Mouse (Mus musculus) forebrain, postnatal 0 days (tissue): ENCODE data around the gene Daw1. TPM values are rescaled to one million over a fixed set of nuclear protein-coding genes. Genes with fewer than 3 reads are reported as not detected.

Experiments
- ATAC-seq: fragments of 200-750 bp; cut with Nextera tagmentation; 2 replicates; pipeline ENCODE4 v1.8.0; 2017; ENCODE audit warnings: mild to moderate bottlenecking, moderate library complexity
- DNase-seq: peaks from one replicate; pipeline ENCODE4 v3.0.0-alpha.2; 2015
- H3K27ac ChIP-seq: fragments of 300-500 bp; sonication (generic); 2 replicates; pipeline ENCODE4 v1.5.1; 2014; ENCODE audit warnings: low read depth, mild to moderate bottlenecking, antibody characterized with exemption, low read length, moderate library complexity, mixed read lengths
- H3K27me3 ChIP-seq: fragments of 300-500 bp; sonication (generic); 2 replicates; pipeline ENCODE4 v1.6.1; 2014; ENCODE audit warnings: mild to moderate bottlenecking, low read length, mixed read lengths; ENCODE audit not compliant: insufficient read depth
- H3K36me3 ChIP-seq: fragments of 300-500 bp; sonication (generic); 2 replicates; pipeline ENCODE4 v1.6.1; 2014; ENCODE audit warnings: mild to moderate bottlenecking, moderate library complexity; ENCODE audit not compliant: insufficient read depth
- H3K4me1 ChIP-seq: fragments of 300-500 bp; sonication (generic); 2 replicates; pipeline ENCODE4 v1.6.1; 2014; ENCODE audit warnings: antibody characterized with exemption; ENCODE audit not compliant: insufficient read depth
- H3K4me2 ChIP-seq: fragments of 300-500 bp; sonication (generic); 2 replicates; pipeline ENCODE4 v1.6.1; 2014; ENCODE audit warnings: low read depth, mild to moderate bottlenecking, moderate library complexity
- H3K4me3 ChIP-seq: fragments of 300-500 bp; sonication (generic); 2 replicates; pipeline ENCODE4 v1.5.1; 2014; ENCODE audit warnings: low read depth, low read length, mixed read lengths
- H3K9ac ChIP-seq: fragments of 300-500 bp; sonication (generic); 2 replicates; pipeline ENCODE4 v1.6.1; 2014; ENCODE audit warnings: mild to moderate bottlenecking
- H3K9me3 ChIP-seq: fragments of 300-500 bp; sonication (generic); 2 replicates; pipeline ENCODE4 v1.6.1; 2016; ENCODE audit warnings: low read length
- CTCF ChIP-seq: sonication (generic); IDR thresholded peaks from 2 replicates; pipeline ENCODE4 v1.5.1; 2016; ENCODE audit warnings: antibody characterized with exemption, control low read depth, low read depth
- WGBS: fragments of 180-500 bp; shearing (Covaris S2); extraction: QIAGEN DNeasy Blood & Tissue Kit; methylation state at CpG from one replicate; pipeline ENCODE4 v1.1.7; 2014; 5-methylcytosine and 5-hydroxymethylcytosine counted together
- polyA plus RNA-seq: library from polyadenylated mRNA; unstranded; fragments of >200 nt; fragmentation: Nextera tagmentation; extraction: Ambion mirVana; gene quantifications from 2 replicates; pipeline ENCODE4 v1.2.1, GENCODE M21; 2015
- total RNA-seq: library from RNA; depleted of rRNA; stranded (reverse); fragments of >200 nt; gene quantifications from 2 replicates; pipeline ENCODE4 v1.2.3, GENCODE M21; 2014

Daw1 gene
- total and polyA plus RNA-seq, 2 experiments from 2014 or later, result 1.6 to 2.0 TPM

DNA sequence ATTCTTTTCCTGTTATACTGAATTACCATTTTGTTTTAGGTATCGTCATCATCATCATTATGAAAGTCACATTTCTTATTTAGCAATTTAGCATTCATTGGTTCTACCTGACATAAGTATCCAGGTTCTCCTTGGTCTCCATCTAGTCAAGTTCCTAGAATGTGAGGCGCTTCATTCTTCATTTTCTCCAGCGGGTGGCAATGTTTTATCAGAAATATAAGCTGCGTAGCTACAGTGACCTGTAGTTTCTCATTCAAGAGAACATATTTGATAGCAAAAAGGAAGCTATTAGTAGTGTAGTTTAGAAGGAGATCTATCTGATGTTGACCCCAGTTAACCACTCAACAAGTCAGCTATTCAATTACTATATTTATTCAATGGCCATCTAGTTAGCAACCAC, 21.9 kb downstream of the Daw1 start:
- Histone ChIP-seq H3K4me3 (no peak overlapping the region), H3K27ac (no peak overlapping the region), H3K9me3 (no peaks in the 10 kb centered on the region), H3K27me3 (no peaks in the 10 kb centered on the region), H3K9ac (no peak overlapping the region), H3K36me3 (no peaks in the 10 kb centered on the region), H3K4me1 (no peaks in the 10 kb centered on the region), H3K4me2 (no peak overlapping the region)
- TF ChIP-seq CTCF, result peak; percentile 72
- ATAC-seq (peak; percentile 75), DNase-seq (peak; percentile 77)
- 66% methylated on average over 4 of the region's 4 CpGs for WGBS

DNA sequence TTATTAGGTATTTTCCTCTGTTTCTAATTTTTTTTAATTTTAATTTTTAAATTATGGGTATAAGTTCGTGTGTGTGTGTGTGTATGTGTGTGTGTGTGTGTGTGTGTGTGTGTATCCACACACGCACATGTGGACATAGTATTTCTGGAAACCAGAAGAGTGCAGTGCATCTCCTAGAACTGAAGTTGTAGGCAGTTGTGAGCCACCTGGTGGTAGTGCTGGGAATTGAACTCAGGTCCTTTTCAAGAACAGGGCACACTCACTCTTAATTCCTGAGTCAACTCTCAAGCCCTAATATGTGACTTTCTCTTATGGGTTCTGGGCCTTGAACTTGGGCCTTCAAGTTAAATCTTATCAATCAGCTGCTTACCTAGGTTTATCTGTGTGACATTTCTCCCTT, 27.6 kb downstream of the Daw1 start:
- no peak overlapping the region for H3K9ac ChIP-seq
- no peaks in the 10 kb centered on the region for H3K9me3 ChIP-seq
- WGBS, result 51% methylated on average over 2 of the region's 2 CpGs
- H3K27ac ChIP-seq, result no peak overlapping the region
- no peaks in the 10 kb centered on the region for H3K27me3 ChIP-seq
- peak; percentile 75 for TF ChIP-seq CTCF
- ATAC-seq (no peak), DNase-seq (peak; percentile 41)
- H3K36me3 ChIP-seq, result no peaks in the 10 kb centered on the region
- no peak overlapping the region for H3K4me2 ChIP-seq
- H3K4me1 ChIP-seq, result no peaks in the 10 kb centered on the region
- H3K4me3 ChIP-seq, result no peak overlapping the region

DNA sequence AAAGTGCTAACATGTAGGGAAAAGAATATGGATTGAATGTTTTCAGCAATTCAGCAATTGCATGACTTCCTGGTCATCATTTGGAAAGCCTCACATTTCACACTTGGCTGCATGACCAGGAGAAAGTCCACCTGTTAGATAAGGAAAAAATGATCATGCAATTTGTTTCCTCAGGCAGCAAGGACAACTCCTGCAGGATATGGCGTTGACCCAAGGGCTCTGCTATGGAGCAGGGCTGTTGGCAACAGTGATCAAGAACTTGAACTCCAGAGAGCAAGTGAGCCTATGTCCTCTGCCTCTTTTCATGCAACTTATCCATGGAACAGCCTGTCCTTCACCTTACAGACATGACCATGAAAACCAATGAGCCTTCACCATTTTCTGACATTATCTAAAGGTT, 50.4 kb downstream of the Daw1 start:
- no peaks in the 10 kb centered on the region for H3K27me3 ChIP-seq
- TF ChIP-seq CTCF, result no peak
- H3K4me1 ChIP-seq, result no peaks in the 10 kb centered on the region
- no peak overlapping the region for H3K9ac ChIP-seq
- WGBS, result 78% methylated on average over 1 of the region's 1 CpGs
- H3K4me3 ChIP-seq, result no peak overlapping the region
- no peaks in the 10 kb centered on the region for H3K36me3 ChIP-seq
- no peaks in the 10 kb centered on the region for H3K9me3 ChIP-seq
- H3K27ac ChIP-seq, result no peak overlapping the region
- H3K4me2 ChIP-seq, result no peak overlapping the region
- no peak for DNase-seq
- ATAC-seq, result no peak

DNA sequence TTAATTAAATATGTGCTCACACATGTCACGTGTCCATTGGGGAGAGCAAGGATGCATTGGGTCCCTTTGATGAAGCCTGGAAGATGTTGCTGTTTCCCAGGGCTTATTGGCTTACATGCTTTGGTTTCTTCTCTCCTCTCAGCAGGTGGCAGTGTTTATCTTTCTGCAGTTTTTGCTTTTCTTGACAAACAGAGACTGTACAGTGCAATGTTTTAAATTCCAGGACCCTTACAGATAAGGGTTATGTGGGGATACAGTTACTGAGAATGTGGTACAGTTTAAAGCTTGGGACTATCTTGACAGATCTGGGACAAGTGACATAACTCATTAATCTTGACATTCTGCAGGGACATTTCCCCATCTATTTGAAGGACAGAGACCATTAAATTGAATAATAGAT, 58.7 kb downstream of the Daw1 start:
- WGBS, result 44% methylated on average over 1 of the region's 1 CpGs
- no peaks in the 10 kb centered on the region for H3K4me1 ChIP-seq
- ATAC-seq, result peak; percentile 71

DNA sequence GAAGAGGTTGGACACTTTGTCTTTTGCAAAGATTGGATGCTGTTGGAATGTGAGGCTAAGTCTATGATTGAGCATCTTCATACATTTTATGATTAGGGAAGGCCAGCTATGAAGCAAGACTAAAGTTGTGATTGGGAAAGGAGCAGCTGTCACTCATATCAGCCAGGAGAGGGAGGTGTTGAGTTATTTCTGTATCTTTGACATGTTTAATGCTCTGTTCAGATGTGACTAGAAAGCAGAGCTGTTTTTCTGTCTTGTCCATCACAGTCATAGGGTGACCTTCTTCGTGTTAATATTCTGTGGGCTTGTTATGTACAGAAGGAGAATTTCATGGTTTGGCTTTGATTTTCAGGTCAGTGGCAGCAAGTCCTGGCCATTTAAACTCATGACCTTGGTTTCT, 63.5 kb downstream of the Daw1 start:
- peak; percentile 20; the same call in 1 of the 2 replicates for ATAC-seq

More for the DNA sequence above, 58.7 kb downstream of the Daw1 start:
- Histone ChIP-seq H3K36me3 (no peaks in the 10 kb centered on the region), H3K4me2 (no peak overlapping the region), H3K9me3 (no peaks in the 10 kb centered on the region), H3K9ac (no peak overlapping the region), H3K4me3 (no peak overlapping the region), H3K27me3 (no peaks in the 10 kb centered on the region), H3K27ac (no peak overlapping the region)
- DNase-seq, result peak; percentile 84
- peak; percentile 80 for TF ChIP-seq CTCF

DNA sequence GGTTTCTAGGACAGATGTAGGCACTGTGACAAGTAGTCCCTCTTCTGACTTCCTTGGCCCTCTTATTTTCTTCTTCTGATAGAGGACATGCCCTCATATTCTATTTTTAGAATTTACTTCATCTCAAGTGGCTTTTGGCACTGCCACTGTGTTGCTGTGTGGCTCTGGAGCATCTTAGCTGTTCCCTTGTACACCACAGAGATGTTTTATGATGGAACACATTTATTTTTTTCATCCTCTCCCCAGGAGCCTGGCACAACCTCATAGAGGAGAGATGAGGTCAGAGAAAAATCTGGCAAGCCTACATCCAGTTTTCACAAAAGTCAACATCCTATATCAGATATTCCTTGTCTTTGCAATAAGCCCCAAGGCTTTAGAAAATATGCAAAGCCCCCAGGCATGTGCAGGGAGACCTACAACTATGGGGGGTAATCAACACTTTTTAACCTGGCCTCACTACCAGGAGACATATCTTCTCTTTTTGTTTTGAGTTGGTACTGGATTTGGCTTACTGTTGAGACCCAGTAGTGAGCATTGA, 64.9 kb downstream of the Daw1 start:
- no peaks in the 10 kb centered on the region for H3K9me3 ChIP-seq
- DNase-seq, result no peak

More for the DNA sequence above, 63.5 kb downstream of the Daw1 start:
- TF ChIP-seq CTCF, result peak; percentile 62
- Histone ChIP-seq H3K27me3 (no peaks in the 10 kb centered on the region), H3K9me3 (no peaks in the 10 kb centered on the region), H3K4me3 (no peak overlapping the region), H3K9ac (no peak overlapping the region), H3K4me1 (no peaks in the 10 kb centered on the region), H3K36me3 (no peaks in the 10 kb centered on the region), H3K27ac (no peak overlapping the region), H3K4me2 (no peak overlapping the region)
- peak; percentile 54 for DNase-seq
- WGBS, result 74% methylated on average over 1 of the region's 1 CpGs

DNA sequence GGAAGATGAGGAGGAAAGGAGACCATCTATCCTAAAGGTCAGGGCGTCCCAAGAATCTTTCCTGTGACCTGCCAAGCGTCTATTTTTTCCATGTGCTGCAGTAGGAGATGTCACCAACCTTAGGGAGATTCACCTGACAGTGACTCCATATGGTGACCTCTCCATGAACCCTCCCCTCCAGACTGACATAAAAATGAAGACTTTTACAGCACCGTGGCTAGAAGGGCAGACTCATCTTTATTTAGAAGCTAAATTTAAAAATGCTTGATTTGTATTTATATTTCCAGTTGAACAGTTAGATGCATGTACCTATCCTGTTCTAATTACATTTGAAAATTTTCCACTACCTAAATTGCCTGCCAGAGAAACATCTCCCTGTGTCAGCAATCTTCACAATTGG, 68.4 kb downstream of the Daw1 start:
- no peak overlapping the region for H3K4me2 ChIP-seq
- no peaks in the 10 kb centered on the region for H3K27me3 ChIP-seq
- H3K4me3 ChIP-seq, result no peak overlapping the region
- ATAC-seq (no peak), DNase-seq (no peak)
- no peaks in the 10 kb centered on the region for H3K9me3 ChIP-seq
- no peak overlapping the region for H3K9ac ChIP-seq
- no peak for TF ChIP-seq CTCF
- no peak overlapping the region for H3K27ac ChIP-seq
- no peaks in the 10 kb centered on the region for H3K4me1 ChIP-seq
- WGBS, result 82% methylated on average over 3 of the region's 3 CpGs
- no peaks in the 10 kb centered on the region for H3K36me3 ChIP-seq

More for the DNA sequence above, 64.9 kb downstream of the Daw1 start:
- H3K9ac ChIP-seq, result no peak overlapping the region
- no peak for ATAC-seq
- H3K36me3 ChIP-seq, result no peaks in the 10 kb centered on the region
- no peaks in the 10 kb centered on the region for H3K4me1 ChIP-seq
- no peaks in the 10 kb centered on the region for H3K27me3 ChIP-seq
- H3K4me2 ChIP-seq, result no peak overlapping the region
- H3K4me3 ChIP-seq, result no peak overlapping the region
- no peak for TF ChIP-seq CTCF
- H3K27ac ChIP-seq, result no peak overlapping the region

DNA sequence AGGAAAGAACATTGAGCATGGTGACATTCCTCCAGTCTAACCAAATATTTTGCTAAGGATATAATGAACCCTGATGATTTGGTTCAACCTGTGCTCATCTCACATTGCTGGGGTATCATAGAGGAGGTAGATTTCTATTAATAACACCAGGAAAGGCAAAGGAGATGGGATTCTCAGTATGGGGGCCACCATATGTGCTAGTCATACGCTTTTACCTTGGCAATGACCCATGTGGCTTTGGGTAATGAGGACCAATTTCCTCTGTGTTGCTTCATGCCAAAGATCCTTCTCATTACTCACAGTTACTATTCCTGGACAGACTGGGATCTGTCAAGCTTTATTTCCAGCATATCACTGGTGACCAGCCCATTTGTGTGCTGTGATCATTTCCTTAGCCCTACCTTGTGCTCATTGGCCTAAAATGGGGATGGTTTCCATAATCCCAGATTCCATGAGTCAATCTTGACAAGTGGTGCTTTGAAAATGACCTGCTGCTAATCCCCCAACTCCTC, 88.7 kb downstream of the Daw1 start:
- no peak for ATAC-seq
- H3K9ac ChIP-seq, result no peak overlapping the region
- H3K36me3 ChIP-seq, result no peaks in the 10 kb centered on the region
- no peaks in the 10 kb centered on the region for H3K9me3 ChIP-seq
- no peaks in the 10 kb centered on the region for H3K27me3 ChIP-seq
- H3K27ac ChIP-seq, result no peak overlapping the region
- DNase-seq, result no peak
- no peaks in the 10 kb centered on the region for H3K4me1 ChIP-seq
- no peak overlapping the region for H3K4me2 ChIP-seq
- no peak for TF ChIP-seq CTCF
- 81% methylated on average over 1 of the region's 1 CpGs for WGBS
- H3K4me3 ChIP-seq, result no peak overlapping the region
